Mouse (Mus musculus) cortical plate, adult 2 months (tissue): ENCODE data around the gene Gjb4. TPM values are rescaled to one million over a fixed set of nuclear protein-coding genes. Genes with fewer than 3 reads are reported as not detected.
A peak's percentile ranks its signal among the peaks of the same experiment; 100 is the strongest.

ENCODE experiments used
- H3K27ac ChIP-seq: fragments of 200-500 bp; 2 replicates; pipeline ENCODE4 v1.5.1; 2012; ENCODE audit warnings: low read length, control low read depth, inconsistent platforms; ENCODE audit not compliant: insufficient read depth
- H3K4me1 ChIP-seq: fragments of 200-500 bp; 2 replicates; pipeline ENCODE4 v1.6.1; 2011; ENCODE audit warnings: low read length; ENCODE audit not compliant: control insufficient read depth, insufficient read depth
- H3K4me3 ChIP-seq: fragments of 200-500 bp; 2 replicates; pipeline ENCODE4 v1.5.1; 2011; ENCODE audit warnings: mild to moderate bottlenecking, low read length, control low read depth; ENCODE audit not compliant: insufficient read depth
- CTCF ChIP-seq: fragments of 200-500 bp; IDR thresholded peaks from 2 replicates; pipeline ENCODE4 v1.5.1; 2011; ENCODE audit warnings: mild to moderate bottlenecking, control low read depth, low read length; ENCODE audit not compliant: insufficient read depth; ENCODE audit errors: extremely low read depth
- POLR2A ChIP-seq: fragments of 200-500 bp; IDR thresholded peaks from 2 replicates; pipeline ENCODE4 v1.6.1; 2011; ENCODE audit warnings: mild to moderate bottlenecking, low read length, control low read depth; ENCODE audit not compliant: insufficient read depth; ENCODE audit errors: extremely low read depth
- polyA plus RNA-seq: library from polyadenylated mRNA; depleted of rRNA; stranded (reverse); fragments of >200 nt; gene quantifications from 2 replicates; pipeline ENCODE4 v1.2.3, GENCODE M21; 2012

Gene Gjb4
- polyA plus RNA-seq, 1 experiment: not detected

DNA sequence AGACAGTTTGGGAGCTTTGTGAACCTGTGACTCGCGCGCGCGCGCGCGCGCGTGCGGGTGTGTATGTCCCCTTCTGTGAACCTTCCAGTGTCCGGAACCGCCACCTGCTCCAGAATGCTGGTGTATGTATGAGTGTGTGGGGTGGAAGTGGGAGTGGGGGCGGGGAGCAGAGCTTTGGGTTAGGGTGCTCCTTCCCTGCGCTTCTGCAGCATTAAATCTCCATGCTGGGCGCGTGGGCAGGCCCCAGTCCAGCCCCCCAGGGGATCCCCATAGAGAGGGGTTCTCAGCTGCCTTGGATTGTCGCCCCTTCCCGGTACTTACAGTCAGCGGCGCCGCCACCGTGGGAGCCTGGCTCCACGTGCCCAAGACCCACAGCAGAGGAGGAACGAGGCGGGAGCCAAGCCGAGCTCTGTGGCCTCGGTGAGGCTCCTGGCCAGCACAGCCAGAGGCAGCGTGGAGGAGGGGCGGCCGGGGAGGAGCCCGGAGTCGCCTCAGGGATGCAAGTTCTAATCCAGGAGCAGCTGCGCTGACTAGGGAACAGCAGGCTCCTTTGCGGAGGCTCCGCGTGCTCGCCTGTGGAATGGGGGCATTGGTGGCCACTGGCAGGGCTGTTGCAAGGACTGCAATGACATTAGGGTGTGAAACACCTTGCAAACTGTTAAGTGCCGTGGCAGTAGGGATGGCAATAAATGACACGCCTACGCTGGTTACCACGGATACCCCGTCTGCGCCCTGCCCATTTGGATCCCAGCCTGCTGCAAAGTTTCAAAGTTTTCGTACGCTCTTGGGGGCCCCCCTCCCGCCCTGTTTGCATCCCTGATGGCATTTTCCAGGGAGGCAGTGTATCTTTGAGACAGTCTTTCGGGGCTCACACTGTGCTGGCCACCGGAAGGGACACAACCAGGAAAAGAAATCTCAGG is 23.4 kb downstream of the Gjb4 start, which contains the start of gene Gjb3:
Gjb3 (minus strand) TSS at position 664 of the 920 bp plus-strand sequence.
- Histone ChIP-seq H3K4me3 (peak within 1 kb of the TSS; percentile 12; the same call in 1 of the 2 replicates), H3K4me1 (no peaks in the 10 kb centered on the region), H3K27ac (no peak within 1 kb of the TSS)
- TF ChIP-seq CTCF (no peak), POLR2A (no peak)

DNA sequence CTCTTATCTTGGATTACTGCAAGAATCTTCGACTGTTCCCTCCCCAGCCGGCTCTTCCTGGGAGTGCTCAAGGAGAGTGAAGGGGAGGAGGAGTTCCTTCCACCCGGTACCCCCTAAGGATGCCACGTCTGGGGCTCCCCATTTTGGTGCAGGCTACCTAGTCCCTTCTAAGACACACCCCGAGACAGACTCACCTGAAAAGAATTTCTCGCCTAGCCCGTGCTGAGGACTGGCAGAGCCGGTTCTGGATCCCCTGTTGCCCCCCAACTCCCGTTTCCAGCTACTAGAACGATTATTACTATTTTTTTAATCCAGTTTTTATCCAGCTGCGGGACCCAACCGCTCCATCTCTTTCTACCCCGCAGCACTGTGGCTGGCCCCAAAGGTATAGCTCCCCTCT is 24.1 kb downstream of the Gjb4 start:
- Histone ChIP-seq H3K27ac (no peak overlapping the region), H3K4me3 (no peak overlapping the region), H3K4me1 (no peaks in the 10 kb centered on the region)
- TF ChIP-seq POLR2A (no peak), CTCF (no peak)

DNA sequence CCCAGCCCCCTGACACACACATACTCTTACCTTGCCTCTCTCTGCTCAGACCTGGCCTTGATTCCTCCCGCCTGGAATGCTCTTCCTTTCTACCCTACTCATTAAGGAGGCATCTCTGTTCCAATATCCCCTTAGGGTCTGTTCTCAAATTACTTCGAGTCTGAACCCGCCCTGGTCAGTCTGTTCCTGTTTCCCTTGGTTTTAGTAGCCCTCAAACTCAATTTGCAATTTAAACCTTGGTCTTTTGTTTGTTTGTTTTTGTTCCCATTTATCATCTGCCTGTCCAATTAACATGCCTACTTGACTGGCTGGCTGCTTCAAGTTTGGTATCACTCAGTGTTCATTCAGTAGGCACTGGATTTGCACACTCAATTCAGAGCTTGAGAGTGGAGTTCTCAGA is 24.8 kb downstream of the Gjb4 start:
- TF ChIP-seq POLR2A: no peak
- no peak for TF ChIP-seq CTCF
- Histone ChIP-seq H3K4me3 (no peak overlapping the region), H3K4me1 (no peaks in the 10 kb centered on the region), H3K27ac (no peak overlapping the region)

DNA sequence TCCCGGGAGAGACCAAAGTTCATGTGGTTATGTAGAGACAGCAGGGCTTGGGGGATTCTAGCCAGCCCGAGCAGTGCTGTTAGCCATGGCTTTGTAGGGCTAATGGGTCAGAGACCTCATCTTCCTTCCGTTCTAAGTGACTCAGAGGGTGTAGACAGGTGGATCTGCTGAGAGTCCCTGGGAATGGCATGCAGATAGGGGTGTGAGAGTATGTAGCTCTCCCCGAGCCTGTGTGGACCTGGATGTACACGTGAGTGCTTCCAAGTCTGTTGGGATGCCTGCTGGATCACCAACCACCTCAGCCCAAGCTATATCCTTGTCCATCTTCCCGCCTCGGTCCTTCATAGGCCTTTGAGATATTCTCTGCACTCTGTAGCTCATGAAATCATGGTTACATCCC is 25.5 kb downstream of the Gjb4 start:
- H3K27ac ChIP-seq: no peak overlapping the region
- no peaks in the 10 kb centered on the region for H3K4me1 ChIP-seq
- H3K4me3 ChIP-seq: no peak overlapping the region
- TF ChIP-seq POLR2A (no peak), CTCF (no peak)

DNA sequence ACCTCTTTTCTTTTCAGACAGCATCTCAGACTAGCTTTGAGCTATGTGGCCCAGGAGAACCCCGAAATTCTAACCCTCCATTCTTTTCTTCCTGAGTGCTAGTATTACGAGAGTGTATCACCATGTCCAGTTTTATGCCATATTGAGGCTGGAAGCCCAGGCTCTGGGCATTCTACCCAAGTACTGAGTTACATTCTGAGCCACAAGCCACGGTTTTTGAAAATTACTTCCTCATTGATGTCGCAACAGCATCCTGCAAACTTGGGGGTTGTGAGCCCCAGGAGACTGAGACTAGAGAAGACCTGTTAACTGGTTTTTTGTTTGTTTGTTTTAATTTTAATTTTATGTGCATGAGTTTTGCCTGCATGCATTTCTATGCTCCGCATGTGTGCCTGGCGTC is 26.1 kb downstream of the Gjb4 start:
- H3K4me3 ChIP-seq: no peak overlapping the region
- H3K4me1 ChIP-seq: no peaks in the 10 kb centered on the region
- no peak overlapping the region for H3K27ac ChIP-seq
- TF ChIP-seq POLR2A (no peak), CTCF (no peak)

DNA sequence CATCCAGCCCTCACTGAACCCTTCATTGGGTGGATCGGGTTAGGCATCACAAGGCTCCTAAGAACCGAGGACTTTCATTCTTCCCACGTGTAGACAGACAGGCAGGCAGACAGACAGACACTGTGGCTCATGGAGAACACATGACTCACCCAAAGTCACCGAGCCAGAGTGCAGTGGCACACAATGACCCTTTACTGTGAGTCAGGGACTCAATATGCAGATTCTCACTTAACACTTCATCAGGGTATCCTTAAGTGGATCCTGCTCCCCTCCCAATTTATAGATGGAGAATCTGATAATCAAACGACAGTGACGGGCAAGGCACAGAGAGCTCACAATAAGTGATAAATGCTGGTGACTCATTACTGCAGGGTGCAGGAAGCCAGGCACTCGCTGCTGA is 26.6 kb downstream of the Gjb4 start:
- no peak for TF ChIP-seq POLR2A
- TF ChIP-seq CTCF: no peak
- Histone ChIP-seq H3K4me3 (no peak overlapping the region), H3K4me1 (no peaks in the 10 kb centered on the region), H3K27ac (no peak overlapping the region)

DNA sequence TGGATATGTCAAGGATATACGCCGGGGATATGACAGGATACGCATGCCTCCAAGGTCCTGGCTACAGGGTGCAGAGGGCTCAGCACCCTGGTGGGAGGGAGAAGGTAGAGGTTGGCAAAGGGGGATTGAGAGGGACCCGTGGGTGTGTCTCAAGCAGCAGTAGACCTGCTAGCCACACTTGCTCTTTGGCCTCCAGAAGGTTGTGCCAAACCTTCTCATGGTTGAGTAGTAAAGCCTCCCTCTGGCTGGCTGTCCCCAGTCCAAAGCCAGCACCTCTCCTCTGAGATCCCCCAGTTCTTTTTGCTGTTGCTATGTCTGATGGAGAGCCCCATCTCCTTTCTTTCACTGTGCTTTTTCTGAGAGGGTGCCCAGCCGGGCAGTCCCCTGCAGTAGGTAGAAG is 28.6 kb downstream of the Gjb4 start:
- no peak for TF ChIP-seq POLR2A
- no peak for TF ChIP-seq CTCF
- Histone ChIP-seq H3K27ac (no peak overlapping the region), H3K4me1 (no peaks in the 10 kb centered on the region), H3K4me3 (no peak overlapping the region)

DNA sequence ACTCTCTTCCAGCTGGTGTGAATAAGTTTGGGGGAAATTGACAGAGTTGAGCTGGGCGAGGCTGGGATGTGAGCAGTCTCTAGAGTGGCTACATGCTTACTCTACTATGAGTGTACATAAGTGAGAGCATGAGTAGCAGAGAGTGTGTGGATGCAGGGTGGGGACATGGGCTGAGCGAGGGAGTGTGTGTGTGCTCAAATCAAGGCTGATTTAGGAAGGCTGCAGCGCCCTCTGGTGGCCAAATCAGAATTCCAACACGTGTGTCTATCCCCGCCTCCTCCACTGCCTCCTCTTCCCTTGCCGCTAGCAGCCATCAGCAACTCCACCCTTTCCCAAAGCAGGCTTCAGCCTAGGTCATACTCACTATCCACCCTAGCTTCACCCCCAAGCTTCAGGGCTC is 29.1 kb downstream of the Gjb4 start:
- Histone ChIP-seq H3K4me3 (no peak overlapping the region), H3K27ac (no peak overlapping the region), H3K4me1 (no peaks in the 10 kb centered on the region)
- TF ChIP-seq CTCF (peak; percentile 83), POLR2A (no peak)

DNA sequence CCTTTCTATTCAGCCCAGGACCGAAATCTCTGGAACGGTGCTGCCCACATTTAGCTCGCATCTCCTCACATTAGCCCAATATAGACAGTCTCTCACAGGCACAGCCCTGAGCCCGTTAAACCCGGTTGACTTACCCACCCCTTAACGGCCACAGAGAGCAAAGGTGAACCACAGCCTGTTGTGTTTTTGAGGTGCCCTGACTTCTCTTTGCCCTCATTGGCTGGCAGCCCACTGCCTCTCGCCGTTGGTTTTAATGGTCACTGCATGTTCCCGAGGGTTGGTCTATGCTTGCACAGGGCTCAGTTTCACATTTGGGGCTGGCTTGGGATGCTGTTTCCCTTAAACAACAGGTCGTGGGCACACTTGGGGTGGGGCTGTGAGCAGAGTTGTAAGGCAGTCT is 29.6 kb downstream of the Gjb4 start:
- TF ChIP-seq CTCF (no peak), POLR2A (no peak)
- Histone ChIP-seq H3K4me1 (no peaks in the 10 kb centered on the region), H3K27ac (no peak overlapping the region)

DNA sequence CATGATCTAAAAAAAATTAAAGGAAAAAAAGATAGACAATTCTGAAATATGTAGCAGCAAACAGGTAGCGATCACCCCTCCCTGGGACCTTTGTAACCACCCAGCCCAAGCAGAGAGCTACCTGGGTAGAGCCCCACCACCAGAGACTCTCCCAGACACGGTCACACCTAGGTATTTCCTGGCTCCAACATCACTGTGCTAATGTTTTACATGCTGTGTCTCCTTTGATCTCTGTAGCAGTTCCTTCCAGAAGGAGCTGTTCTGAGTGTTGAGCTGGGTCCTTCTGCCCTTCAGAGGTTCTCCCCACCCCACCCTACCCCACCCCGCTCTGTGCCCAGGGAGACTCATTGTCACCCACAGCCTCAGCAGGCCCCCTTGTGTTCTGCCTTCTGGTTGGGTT is 30.2 kb downstream of the Gjb4 start:
- Histone ChIP-seq H3K4me1 (no peaks in the 10 kb centered on the region), H3K27ac (no peak overlapping the region), H3K4me3 (no peak overlapping the region)
- no peak for TF ChIP-seq POLR2A
- no peak for TF ChIP-seq CTCF

More for the DNA sequence above, 29.6 kb downstream of the Gjb4 start:
- no peak overlapping the region for H3K4me3 ChIP-seq
